Mouse (Mus musculus): ENCODE data around the gene Gm10972. TPM values are rescaled to one million over a fixed set of nuclear protein-coding genes. Genes with fewer than 3 reads are reported as not detected.
"Not testable (repeated sequence)": the region's sequence is repeated elsewhere in the genome, so short reads cannot be mapped to it uniquely, and the experiment has no call there.

Gm10972 gene
- total and polyA plus RNA-seq, 2 experiments from 2014 or later, result not detected

DNA sequence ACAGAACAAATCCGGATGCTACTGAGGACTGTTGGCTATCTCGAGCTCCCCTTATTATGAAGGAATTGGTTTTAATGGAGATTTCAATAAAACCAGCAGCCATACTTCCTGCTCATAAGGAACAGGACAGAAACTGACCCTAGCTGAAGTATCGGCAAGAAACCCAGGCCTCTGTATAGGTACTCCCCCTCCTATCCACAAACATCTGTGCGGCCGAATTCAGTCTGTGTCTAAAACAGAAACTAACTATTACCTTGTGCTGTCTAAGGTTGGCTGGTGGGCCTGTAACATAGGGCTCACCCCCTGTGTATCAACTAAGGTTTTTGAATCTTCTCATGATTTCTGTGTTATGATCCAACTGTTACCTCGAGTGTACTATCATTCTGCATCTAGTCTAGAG lies 40.7 kb downstream of the Gm10972 start:
- DNase-seq (ENCODE audit: low spot score) (no peak), ATAC-seq (ENCODE audit: insufficient read depth, low read depth) (no peak)
- Histone ChIP-seq H3K27me3 (ENCODE audit: control insufficient read depth, insufficient read depth, low read length) (no peaks in the 10 kb centered on the region), H3K9me3 (replicated peaks; ENCODE audit: control insufficient read depth, low read length) (no peaks in the 10 kb centered on the region), H3K4me2 (ENCODE audit: low read depth, low read length) (no peak overlapping the region), H3K36me3 (replicated peaks; ENCODE audit: control insufficient read depth, insufficient read depth, low read length) (no peaks in the 10 kb centered on the region), H3K4me3 (ENCODE audit: low read depth, low read length) (no peak overlapping the region), H3K9ac (replicated peaks; ENCODE audit: low read depth, low read length) (no peak overlapping the region), H3K27ac (ENCODE audit: low read depth) (no peak overlapping the region), H3K4me1 (ENCODE audit: control insufficient read depth, insufficient read depth) (no peaks in the 10 kb centered on the region)
- 75% methylated on average over 6 of the region's 6 CpGs for WGBS
- TF ChIP-seq EP300 (IDR thresholded peaks at IDR 0.05; ENCODE audit: low read depth), result no peak
- no peak for TF ChIP-seq CTCF (IDR thresholded peaks at IDR 0.05; ENCODE audit: low read depth)

DNA sequence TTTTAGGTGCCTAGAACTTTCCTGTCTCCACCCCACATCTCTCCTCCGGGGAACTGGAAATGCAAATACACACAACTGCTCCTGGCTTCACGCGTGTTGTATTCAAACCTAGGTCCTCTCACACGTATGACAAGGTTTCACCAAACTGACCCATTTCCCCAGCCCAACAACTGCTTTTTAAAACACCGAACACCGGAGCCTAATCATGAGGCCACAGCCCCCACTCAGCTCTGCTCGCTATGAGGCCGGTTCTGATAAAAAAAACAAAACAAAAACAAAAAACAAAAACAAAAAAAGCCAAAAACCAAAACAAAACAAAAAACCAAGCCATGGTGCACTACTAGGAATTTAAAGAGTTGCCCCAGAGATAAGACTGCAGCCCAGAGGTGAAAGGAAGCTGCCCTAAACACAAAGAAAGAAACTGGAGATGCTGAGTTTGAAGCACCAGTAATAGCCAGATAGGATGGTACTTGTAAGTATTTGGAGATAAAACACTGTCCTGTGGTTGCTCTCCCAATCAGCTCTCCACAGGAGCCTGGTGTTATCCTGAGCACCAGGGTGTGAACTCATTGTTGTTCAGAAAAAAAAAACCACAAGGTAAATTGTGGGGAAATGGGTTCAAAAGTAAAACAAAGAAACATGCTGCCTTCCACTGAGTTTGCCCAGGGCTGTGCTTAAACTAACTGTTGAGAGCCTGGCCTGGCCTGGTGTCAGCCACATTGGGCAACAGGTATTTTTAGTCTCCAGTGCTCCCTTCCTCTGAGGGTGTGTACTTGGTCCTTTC lies 43.3 kb downstream of the Gm10972 start:
- WGBS, result 80% methylated on average over 8 of the region's 8 CpGs
- H3K36me3 ChIP-seq (replicated peaks; ENCODE audit: control insufficient read depth, insufficient read depth, low read length); ATAC-seq (ENCODE audit: insufficient read depth, low read depth); H3K4me1 ChIP-seq (ENCODE audit: control insufficient read depth, insufficient read depth); DNase-seq (ENCODE audit: low spot score); H3K9ac ChIP-seq (replicated peaks; ENCODE audit: low read depth, low read length); H3K27ac ChIP-seq (ENCODE audit: low read depth); H3K4me2 ChIP-seq (ENCODE audit: low read depth, low read length); H3K27me3 ChIP-seq (ENCODE audit: control insufficient read depth, insufficient read depth, low read length); H3K4me3 ChIP-seq (ENCODE audit: low read depth, low read length); H3K9me3 ChIP-seq (replicated peaks; ENCODE audit: control insufficient read depth, low read length): not testable (repeated sequence)

DNA sequence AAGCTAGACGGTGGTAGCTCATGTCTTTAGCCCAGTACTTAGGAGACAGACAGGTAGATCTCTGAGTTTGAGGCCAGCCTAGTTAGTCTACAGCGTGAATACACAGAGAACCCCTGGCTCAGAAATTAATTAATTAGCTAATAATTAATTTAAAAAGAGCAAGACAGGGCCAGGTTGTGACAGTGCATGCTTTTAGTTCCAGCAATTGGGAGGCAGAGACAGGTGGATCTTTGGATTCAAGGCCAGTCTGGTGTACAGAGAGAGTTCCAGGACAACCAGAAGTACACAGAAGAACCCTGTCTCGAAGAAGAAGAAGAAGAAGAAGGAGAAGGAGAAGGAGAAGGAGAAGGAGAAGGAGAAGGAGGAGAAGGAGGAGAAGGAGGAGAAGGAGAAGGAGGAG lies 45.8 kb downstream of the Gm10972 start:
- ATAC-seq (ENCODE audit: insufficient read depth, low read depth); H3K9me3 ChIP-seq (replicated peaks; ENCODE audit: control insufficient read depth, low read length); H3K4me3 ChIP-seq (ENCODE audit: low read depth, low read length); H3K27me3 ChIP-seq (ENCODE audit: control insufficient read depth, insufficient read depth, low read length); H3K36me3 ChIP-seq (replicated peaks; ENCODE audit: control insufficient read depth, insufficient read depth, low read length); H3K27ac ChIP-seq (ENCODE audit: low read depth); DNase-seq (ENCODE audit: low spot score); H3K4me2 ChIP-seq (ENCODE audit: low read depth, low read length); H3K9ac ChIP-seq (replicated peaks; ENCODE audit: low read depth, low read length); H3K4me1 ChIP-seq (ENCODE audit: control insufficient read depth, insufficient read depth): not testable (repeated sequence)
- 70% methylated on average over 3 of the region's 3 CpGs for WGBS

- DNase-seq (ENCODE audit: low spot score); H3K27me3 ChIP-seq (ENCODE audit: control insufficient read depth, insufficient read depth, low read length); H3K4me3 ChIP-seq (ENCODE audit: low read depth, low read length); H3K4me2 ChIP-seq (ENCODE audit: low read depth, low read length); ATAC-seq (ENCODE audit: insufficient read depth, low read depth); H3K36me3 ChIP-seq (replicated peaks; ENCODE audit: control insufficient read depth, insufficient read depth, low read length); H3K4me1 ChIP-seq (ENCODE audit: control insufficient read depth, insufficient read depth); H3K9ac ChIP-seq (replicated peaks; ENCODE audit: low read depth, low read length); H3K9me3 ChIP-seq (replicated peaks; ENCODE audit: control insufficient read depth, low read length); H3K27ac ChIP-seq (ENCODE audit: low read depth): not testable (repeated sequence)
- WGBS, result 41% methylated on average over 1 of the region's 1 CpGs
Observed at GRCm38 (mm10) chr3:94689195-94689594, 46.3 kb downstream of the Gm10972 start.

GRCm38 (mm10) chr3:94690162-94690561 lies 47.2 kb downstream of the Gm10972 start:
- not testable (repeated sequence) for DNase-seq (ENCODE audit: low spot score); H3K4me2 ChIP-seq (ENCODE audit: low read depth, low read length); H3K36me3 ChIP-seq (replicated peaks; ENCODE audit: control insufficient read depth, insufficient read depth, low read length); H3K9me3 ChIP-seq (replicated peaks; ENCODE audit: control insufficient read depth, low read length); H3K4me1 ChIP-seq (ENCODE audit: control insufficient read depth, insufficient read depth); H3K9ac ChIP-seq (replicated peaks; ENCODE audit: low read depth, low read length); H3K27me3 ChIP-seq (ENCODE audit: control insufficient read depth, insufficient read depth, low read length); ATAC-seq (ENCODE audit: insufficient read depth, low read depth); H3K4me3 ChIP-seq (ENCODE audit: low read depth, low read length); H3K27ac ChIP-seq (ENCODE audit: low read depth)
- WGBS, result 57% methylated on average over 6 of the region's 6 CpGs

DNA sequence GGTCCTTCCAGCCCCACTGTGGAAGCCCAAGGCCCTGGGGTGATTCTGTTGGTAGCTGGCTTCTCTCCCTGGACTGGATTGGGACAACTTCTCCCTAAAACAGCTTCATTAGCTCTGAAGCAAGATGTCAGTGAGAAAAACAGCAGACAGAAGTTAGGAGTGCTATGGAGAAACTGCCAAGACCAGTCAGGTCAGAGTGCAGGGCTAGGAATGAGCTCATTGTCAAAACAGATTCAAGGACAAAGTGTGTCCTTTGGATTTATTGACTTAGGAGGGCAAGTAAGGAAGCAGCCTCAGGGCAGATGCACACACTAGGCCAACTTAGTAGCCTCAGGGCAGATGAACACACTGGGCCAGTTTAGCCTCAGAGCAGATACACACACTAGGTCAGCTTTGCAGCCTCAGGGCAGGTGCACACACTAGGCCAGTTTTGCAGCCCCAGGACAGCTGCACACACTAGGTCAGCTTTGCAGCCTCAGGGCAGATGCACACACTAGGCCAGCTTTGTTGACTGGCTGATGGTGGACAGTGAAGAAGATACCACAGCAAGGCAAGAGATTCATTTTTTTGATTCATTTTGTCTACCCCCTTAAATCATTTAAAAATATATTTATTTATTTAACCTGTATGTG lies 47.8 kb downstream of the Gm10972 start:
- Histone ChIP-seq H3K9ac (replicated peaks; ENCODE audit: low read depth, low read length) (no peak overlapping the region), H3K4me3 (ENCODE audit: low read depth, low read length) (no peak overlapping the region), H3K4me1 (ENCODE audit: control insufficient read depth, insufficient read depth) (no peaks in the 10 kb centered on the region), H3K27me3 (ENCODE audit: control insufficient read depth, insufficient read depth, low read length) (no peaks in the 10 kb centered on the region), H3K36me3 (replicated peaks; ENCODE audit: control insufficient read depth, insufficient read depth, low read length) (no peaks in the 10 kb centered on the region), H3K27ac (ENCODE audit: low read depth) (no peak overlapping the region), H3K9me3 (replicated peaks; ENCODE audit: control insufficient read depth, low read length) (no peaks in the 10 kb centered on the region), H3K4me2 (ENCODE audit: low read depth, low read length) (no peak overlapping the region)
- DNase-seq (ENCODE audit: low spot score) (no peak), ATAC-seq (ENCODE audit: insufficient read depth, low read depth) (no peak)
- TF ChIP-seq CTCF (IDR thresholded peaks at IDR 0.05; ENCODE audit: low read depth), result no peak
- no peak for TF ChIP-seq EP300 (IDR thresholded peaks at IDR 0.05; ENCODE audit: low read depth)

- not testable (repeated sequence) for H3K27ac ChIP-seq (ENCODE audit: low read depth); H3K36me3 ChIP-seq (replicated peaks; ENCODE audit: control insufficient read depth, insufficient read depth, low read length); H3K4me3 ChIP-seq (ENCODE audit: low read depth, low read length); H3K4me2 ChIP-seq (ENCODE audit: low read depth, low read length); H3K9me3 ChIP-seq (replicated peaks; ENCODE audit: control insufficient read depth, low read length); ATAC-seq (ENCODE audit: insufficient read depth, low read depth); H3K9ac ChIP-seq (replicated peaks; ENCODE audit: low read depth, low read length); DNase-seq (ENCODE audit: low spot score); H3K4me1 ChIP-seq (ENCODE audit: control insufficient read depth, insufficient read depth); H3K27me3 ChIP-seq (ENCODE audit: control insufficient read depth, insufficient read depth, low read length)
- 88% methylated on average over 4 of the region's 4 CpGs for WGBS
Observed at GRCm38 (mm10) chr3:94691694-94692093, 48.8 kb downstream of the Gm10972 start.

All from heart, postnatal 0 days (tissue).